Mouse (Mus musculus) CH12.LX (cell line): ENCODE results near the gene Olfr777. TPM values are rescaled to one million over a fixed set of nuclear protein-coding genes. Genes with fewer than 3 reads are reported as not detected.
"Not testable (repeated sequence)": the region's sequence is repeated elsewhere in the genome, so short reads cannot be mapped to it uniquely, and the experiment has no call there.

Source experiments
- DNase-seq: peaks from one replicate; pipeline ENCODE4 v3.0.0-alpha.2; 2013; ENCODE audit errors: extremely low read depth
- H3K27ac ChIP-seq: 2 replicates; pipeline ENCODE4 v1.5.1; 2012; ENCODE audit warnings: low read depth, mild to moderate bottlenecking, control low read depth, moderate library complexity; ENCODE audit not compliant: insufficient read depth
- H3K27me3 ChIP-seq: replicated peaks from 2 replicates; pipeline ENCODE3; 2012; ENCODE audit warnings: inconsistent platforms
- H3K36me3 ChIP-seq, 2 experiments: replicated peaks in 1 of 2; 2 replicates each; pipeline versions ENCODE3 to v1.6.1; 2012; ENCODE audit warnings: inconsistent platforms in 1 of 2, low read length in 1 of 2, mild to moderate bottlenecking in 1 of 2, mixed read lengths in 1 of 2, moderate library complexity in 1 of 2; ENCODE audit not compliant: control insufficient read depth in 1 of 2, insufficient read depth in 1 of 2
- H3K4me1 ChIP-seq, 2 experiments: 2 replicates each; pipeline ENCODE4 v1.6.1; 2012; ENCODE audit warnings: inconsistent platforms in 1 of 2, moderate library complexity in 1 of 2; ENCODE audit not compliant: insufficient read depth in 2 of 2, control insufficient read depth in 1 of 2
- H3K4me2 ChIP-seq: 2 replicates; pipeline ENCODE4 v1.6.1; 2012; ENCODE audit warnings: low read depth, mild to moderate bottlenecking, control low read depth; ENCODE audit not compliant: poor library complexity, insufficient read depth, severe bottlenecking
- H3K4me3 ChIP-seq, 3 experiments: fragments of 150-350 bp in 1 of 3; sonication (generic) in 1 of 3; replicated peaks in 1 of 3; 2 replicates each; pipeline versions ENCODE3 to v1.5.1; 2011 to 2012; ENCODE audit warnings: low read depth in 2 of 3, low read length in 2 of 3, mild to moderate bottlenecking in 2 of 3, moderate library complexity in 2 of 3, control low read depth in 1 of 3, improper control_type of control experiment in 1 of 3, inconsistent platforms in 1 of 3, mixed read lengths in 1 of 3; ENCODE audit not compliant: poor library complexity in 1 of 3
- H3K79me2 ChIP-seq: replicated peaks from 2 replicates; pipeline ENCODE4 v1.6.1; 2012; ENCODE audit warnings: mild to moderate bottlenecking, moderate library complexity; ENCODE audit not compliant: control insufficient read depth, poor library complexity, insufficient read depth, severe bottlenecking; ENCODE audit errors: extremely low read depth
- H3K9ac ChIP-seq: 2 replicates; pipeline ENCODE4 v1.6.1; 2012; ENCODE audit warnings: low read depth, mild to moderate bottlenecking, control low read depth, moderate library complexity; ENCODE audit not compliant: insufficient read depth
- H3K9me3 ChIP-seq: replicated peaks from 2 replicates; pipeline ENCODE3; 2012; ENCODE audit warnings: low read length, inconsistent platforms, mixed read lengths
- BHLHE40 ChIP-seq: IDR thresholded peaks from 2 replicates; pipeline ENCODE4 v1.6.1; 2011; ENCODE audit warnings: mild to moderate bottlenecking, low read depth, low read length, improper control_type of control experiment
- CHD1 ChIP-seq: IDR thresholded peaks from 2 replicates; pipeline ENCODE4 v1.6.1; 2012; ENCODE audit warnings: low read depth, low read length, improper control_type of control experiment, inconsistent platforms
- ETS1 ChIP-seq: conservative IDR thresholded peaks from 2 replicates; pipeline ENCODE4 v1.6.1; 2012; ENCODE audit warnings: low read depth, mild to moderate bottlenecking, inconsistent platforms, low read length, improper control_type of control experiment, moderate library complexity
- IRF4 ChIP-seq: IDR thresholded peaks from 2 replicates; pipeline ENCODE4 v1.6.1; 2014; ENCODE audit warnings: low read depth, mild to moderate bottlenecking, inconsistent platforms, low read length, improper control_type of control experiment
- JUND ChIP-seq: conservative IDR thresholded peaks from 2 replicates; pipeline ENCODE4 v1.6.1; 2011; ENCODE audit warnings: low read depth, low read length, improper control_type of control experiment
- MAZ ChIP-seq: IDR thresholded peaks from 2 replicates; pipeline ENCODE4 v1.6.1; 2012; ENCODE audit warnings: low read depth, mild to moderate bottlenecking, inconsistent platforms, low read length, improper control_type of control experiment, moderate library complexity
- MEF2A ChIP-seq: IDR thresholded peaks from 2 replicates; pipeline ENCODE4 v1.6.1; 2014; ENCODE audit warnings: low read depth, mild to moderate bottlenecking, inconsistent platforms, low read length, improper control_type of control experiment, borderline replicate concordance
- MXI1 ChIP-seq: IDR thresholded peaks from 2 replicates; pipeline ENCODE4 v1.6.1; 2011; ENCODE audit warnings: mild to moderate bottlenecking, low read depth, low read length, improper control_type of control experiment
- NELFE ChIP-seq: IDR thresholded peaks from 2 replicates; pipeline ENCODE4 v1.6.1; 2011; ENCODE audit warnings: low read depth, low read length, improper control_type of control experiment
- PAX5 ChIP-seq: IDR thresholded peaks from 2 replicates; pipeline ENCODE4 v1.6.1; 2012; ENCODE audit warnings: low read length, inconsistent platforms, mixed read lengths
- POLR2A ChIP-seq: IDR thresholded peaks from 2 replicates; pipeline ENCODE4 v1.6.1; 2011; ENCODE audit warnings: low read depth, mild to moderate bottlenecking, improper control_type of control experiment, low read length
- RAD21 ChIP-seq: IDR thresholded peaks from 2 replicates; pipeline ENCODE4 v1.6.1; 2011; ENCODE audit warnings: low read depth, mild to moderate bottlenecking, low read length, improper control_type of control experiment, moderate library complexity
- SIN3A ChIP-seq: IDR thresholded peaks from 2 replicates; pipeline ENCODE4 v1.6.1; 2012; ENCODE audit warnings: low read length, improper control_type of control experiment, inconsistent platforms
- SMC3 ChIP-seq: IDR thresholded peaks from 2 replicates; pipeline ENCODE4 v1.6.1; 2011; ENCODE audit warnings: low read depth, low read length, improper control_type of control experiment
- UBTF ChIP-seq: IDR thresholded peaks from 2 replicates; pipeline ENCODE4 v1.6.1; 2012; ENCODE audit warnings: low read depth, mild to moderate bottlenecking, inconsistent platforms, low read length, improper control_type of control experiment, moderate library complexity
- USF2 ChIP-seq: conservative IDR thresholded peaks from 2 replicates; pipeline ENCODE4 v1.6.1; 2011; ENCODE audit warnings: low read depth, low read length, improper control_type of control experiment
- ZC3H11A ChIP-seq: IDR thresholded peaks from 2 replicates; pipeline ENCODE4 v1.6.1; 2012; ENCODE audit warnings: low read depth, mild to moderate bottlenecking, inconsistent platforms, low read length, improper control_type of control experiment
- ZNF384 ChIP-seq: IDR thresholded peaks from 2 replicates; pipeline ENCODE4 v1.6.1; 2012; ENCODE audit warnings: low read depth, low read length, improper control_type of control experiment, inconsistent platforms
- dilution Hi-C: fragments of 300-500 bp; cut with MboI; formaldehyde crosslinking; loops from 2 replicates; pipeline ENCODE4 v1.14.3; 2020; ENCODE audit warnings: low sequenced_read_pairs; ENCODE audit not compliant: extremely low pct_unique_long_range_greater_than_20kb, extremely low pct_ligation_motif_present
- in situ Hi-C: fragments of 300-500 bp; cut with MboI; formaldehyde crosslinking; loops from 3 replicates; pipeline ENCODE4 v1.14.3; 2019; ENCODE audit warnings: low sequenced_read_pairs, low pct_ligation_motif_present, low pct_unique_long_range_greater_than_20kb, mixed read lengths
- polyA plus RNA-seq: library from polyadenylated mRNA; unstranded; fragments of >175 nt; gene quantifications from 2 replicates; pipeline ENCODE4 v1.2.1, GENCODE M21; 2012; ENCODE audit warnings: low read depth; ENCODE audit not compliant: insufficient read length
- total RNA-seq, 2 experiments: library from RNA; depleted of rRNA; stranded (reverse); fragments of 300-350 nt in 1 of 2; fragments of >200 nt in 1 of 2; gene quantifications; 2 replicates each; pipeline ENCODE4 v1.2.3; 2012 to 2014

Olfr777 gene
- total and polyA plus RNA-seq, 3 experiments: not detected

DNA sequence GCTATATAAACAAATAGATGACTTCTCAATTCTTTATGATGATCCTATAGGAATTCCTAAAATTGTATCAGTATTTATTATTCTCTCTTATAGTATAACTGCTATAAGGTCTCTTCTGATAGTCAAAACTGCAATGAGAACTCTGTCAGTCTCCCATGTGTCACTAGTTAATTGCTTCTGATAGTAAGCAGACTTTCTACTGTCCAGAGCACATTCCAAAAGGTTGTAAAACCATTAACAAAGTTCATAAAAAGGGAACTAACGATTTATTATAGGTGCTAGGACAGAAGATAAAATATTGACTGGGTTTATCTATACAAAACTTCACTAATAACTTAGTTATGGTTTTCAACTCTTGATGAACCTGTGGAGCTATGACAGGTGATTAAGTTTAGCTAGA lies 41.7 kb upstream of the Olfr777 start:
- in situ Hi-C loops, H3K27ac ChIP-seq, H3K4me3 ChIP-seq, H3K4me2 ChIP-seq, H3K9me3 ChIP-seq, H3K9ac ChIP-seq, H3K27me3 ChIP-seq, dilution Hi-C loops, H3K4me1 ChIP-seq, H3K36me3 ChIP-seq, DNase-seq, H3K79me2 ChIP-seq: not testable (repeated sequence)

DNA sequence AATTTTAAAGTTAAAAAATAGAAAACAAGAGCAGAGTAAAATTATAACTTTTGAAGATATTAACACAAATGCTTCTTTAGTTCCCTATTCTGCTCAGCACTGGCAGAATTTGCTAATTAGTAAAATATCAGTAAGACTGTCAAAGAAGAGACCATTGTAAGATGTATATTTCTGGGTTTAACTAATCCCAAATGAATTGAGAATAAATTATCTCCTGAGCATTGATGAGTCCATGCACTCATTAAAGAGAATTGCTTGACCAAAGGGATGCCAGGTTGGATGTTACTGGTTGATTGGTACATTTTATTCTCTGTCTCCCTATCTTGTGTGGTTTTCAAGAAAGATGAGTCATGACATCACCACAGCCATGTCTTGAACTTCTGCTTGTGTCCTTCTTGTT lies 12.5 kb downstream of the Olfr777 start, which contains the start of gene Olfr776:
Gene Olfr776, plus strand, starts transcription at position 301 of the 400 bp plus-strand sequence.
- H3K4me2 ChIP-seq: no peak within 1 kb of the TSS
- no peaks in the 10 kb centered on the region for H3K27me3 ChIP-seq
- H3K79me2 ChIP-seq: no peaks in the 10 kb centered on the region
- TF ChIP-seq SIN3A (no peak), MXI1 (no peak), MAZ (no peak), PAX5 (no peak), CHD1 (no peak), RAD21 (no peak), SMC3 (no peak), ZC3H11A (no peak), ETS1 (no peak), JUND (no peak), BHLHE40 (no peak), IRF4 (no peak), MEF2A (no peak), UBTF (no peak), USF2 (no peak), POLR2A (no peak), ZNF384 (no peak), NELFE (no peak)
- no peaks in the 10 kb centered on the region for H3K9me3 ChIP-seq
- peaks cover 0 to 13% of the 10 kb centered on the region in 2 experiments; a peak in 2 of 4 replicates for H3K4me1 ChIP-seq
- dilution Hi-C loops: no loop called here
- H3K36me3 ChIP-seq: no peaks in the 10 kb centered on the region
- no peak within 1 kb of the TSS for H3K27ac ChIP-seq
- DNase-seq: no peak
- no peak within 1 kb of the TSS for H3K9ac ChIP-seq
- in situ Hi-C loops: no loop called here
- no peak within 1 kb of the TSS for H3K4me3 ChIP-seq
